Mouse (Mus musculus) kidney, adult 2 months (tissue): ENCODE data around the gene Mgat4a.

ENCODE experiments used
- CTCF ChIP-seq: fragments of 200-500 bp; conservative IDR thresholded peaks from 2 replicates; pipeline ENCODE4 v1.5.1; 2011; ENCODE audit warnings: low read depth, mild to moderate bottlenecking, control low read depth, low read length, moderate library complexity, mixed read lengths; ENCODE audit not compliant: insufficient read depth, insufficient read length
- POLR2A ChIP-seq: fragments of 200-500 bp; IDR thresholded peaks from one replicate; pipeline ENCODE4 v1.6.1; 2011; ENCODE audit warnings: low read depth, low read length, control low read depth

GRCm38 (mm10) chr1:37393174-37393573 is 147.6 kb downstream of the Mgat4a start:
- TF ChIP-seq POLR2A (no peak), CTCF (no peak)
